Mouse (Mus musculus) kidney, embryonic 16.5 days (tissue): ENCODE results near the gene Adgrl1. TPM values are rescaled to one million over a fixed set of nuclear protein-coding genes. Genes with fewer than 3 reads are reported as not detected.

Experiments used
- ATAC-seq: fragments of 200-750 bp; cut with Nextera tagmentation; 2 replicates; pipeline ENCODE4 v1.8.0; 2017; ENCODE audit warnings: moderate TSS enrichment; ENCODE audit not compliant: low FRiP score, low TSS enrichment
- H3K27ac ChIP-seq: fragments of 300-500 bp; sonication (generic); 2 replicates; pipeline ENCODE4 v1.5.1; 2014; ENCODE audit warnings: low read length
- H3K27me3 ChIP-seq: fragments of 300-500 bp; sonication (generic); 2 replicates; pipeline ENCODE4 v1.6.1; 2014; ENCODE audit warnings: low read length, control low read depth, mixed read lengths; ENCODE audit not compliant: insufficient read depth
- H3K36me3 ChIP-seq: fragments of 300-500 bp; sonication (generic); 2 replicates; pipeline ENCODE4 v1.6.1; 2014; ENCODE audit warnings: low read length, control low read depth, mixed read lengths; ENCODE audit not compliant: insufficient read depth
- H3K4me1 ChIP-seq: fragments of 300-500 bp; sonication (generic); 2 replicates; pipeline ENCODE4 v1.6.1; 2014; ENCODE audit warnings: low read length, control low read depth, mixed read lengths; ENCODE audit not compliant: insufficient read depth
- H3K4me2 ChIP-seq: fragments of 300-500 bp; sonication (generic); replicated peaks from 2 replicates; pipeline ENCODE4 v1.6.1; 2014; ENCODE audit warnings: low read depth, low read length
- H3K4me3 ChIP-seq: fragments of 300-500 bp; sonication (generic); 2 replicates; pipeline ENCODE4 v1.5.1; 2014; ENCODE audit warnings: mild to moderate bottlenecking, low read length
- H3K9ac ChIP-seq: fragments of 300-500 bp; sonication (generic); replicated peaks from 2 replicates; pipeline ENCODE4 v1.6.1; 2014; ENCODE audit warnings: low read length
- H3K9me3 ChIP-seq: fragments of 300-500 bp; sonication (generic); 2 replicates; pipeline ENCODE4 v1.6.1; 2016; ENCODE audit warnings: low read length, control low read depth
- WGBS: fragments of 180-500 bp; shearing (Covaris S2); extraction: QIAGEN DNeasy Blood & Tissue Kit; methylation state at CpG from one replicate; pipeline ENCODE4 v1.1.7; 2014; 5-methylcytosine and 5-hydroxymethylcytosine counted together
- polyA plus RNA-seq: library from polyadenylated mRNA; unstranded; fragments of >200 nt; fragmentation: Nextera tagmentation; extraction: Ambion mirVana; gene quantifications from 2 replicates; pipeline ENCODE4 v1.2.1, GENCODE M21; 2015

The Adgrl1 gene
- polyA plus RNA-seq, 1 experiment from 2014 or later: 19.6 TPM

- H3K27ac ChIP-seq: no peak overlapping the region
- no peak for ATAC-seq
- no peaks in the 10 kb centered on the region for H3K9me3 ChIP-seq
- H3K27me3 ChIP-seq: peaks cover 11% of the 10 kb centered on the region; the same call in 1 of the 2 replicates
- H3K4me3 ChIP-seq: peak overlapping the region; percentile 71; the same call in 1 of the 2 replicates
- 13% methylated on average over 10 of the region's 10 CpGs for WGBS
- H3K9ac ChIP-seq: peak overlapping the region; percentile 33; the same call in 1 of the 2 replicates
- H3K36me3 ChIP-seq: no peaks in the 10 kb centered on the region
- H3K4me2 ChIP-seq: peak overlapping the region; percentile 97
- peaks cover 14% of the 10 kb centered on the region for H3K4me1 ChIP-seq
Observed at GRCm38 (mm10) chr8:83876838-83877223, 23.1 kb upstream of the Adgrl1 start.

- 84% methylated on average over 2 of the region's 2 CpGs for WGBS
- H3K4me1 ChIP-seq: no peaks in the 10 kb centered on the region
- no peaks in the 10 kb centered on the region for H3K27me3 ChIP-seq
- no peaks in the 10 kb centered on the region for H3K36me3 ChIP-seq
- H3K27ac ChIP-seq: no peak overlapping the region
- H3K9ac ChIP-seq: no peak overlapping the region
- ATAC-seq: no peak
- H3K4me3 ChIP-seq: no peak overlapping the region
- H3K9me3 ChIP-seq: no peaks in the 10 kb centered on the region
- H3K4me2 ChIP-seq: no peak overlapping the region
Observed at GRCm38 (mm10) chr8:83888409-83888808, 11.5 kb upstream of the Adgrl1 start.

GRCm38 (mm10) chr8:83892061-83892460 is 7.8 kb upstream of the Adgrl1 start:
- H3K27me3 ChIP-seq: peaks cover 13% of the 10 kb centered on the region
- no peaks in the 10 kb centered on the region for H3K36me3 ChIP-seq
- H3K4me1 ChIP-seq: no peaks in the 10 kb centered on the region
- 58% methylated on average over 4 of the region's 4 CpGs for WGBS
- no peaks in the 10 kb centered on the region for H3K9me3 ChIP-seq
- ATAC-seq: no peak
- H3K27ac ChIP-seq: no peak overlapping the region
- no peak overlapping the region for H3K9ac ChIP-seq
- H3K4me2 ChIP-seq: no peak overlapping the region
- H3K4me3 ChIP-seq: no peak overlapping the region

- Histone ChIP-seq H3K36me3 (no peaks in the 10 kb centered on the region), H3K9ac (no peak overlapping the region), H3K9me3 (no peaks in the 10 kb centered on the region), H3K27me3 (peaks cover 13% of the 10 kb centered on the region), H3K27ac (no peak overlapping the region), H3K4me2 (no peak overlapping the region), H3K4me3 (no peak overlapping the region), H3K4me1 (peaks cover 5% of the 10 kb centered on the region; the same call in 1 of the 2 replicates)
- WGBS: 0% methylated on average over 5 of the region's 5 CpGs
- no peak; the same call in 1 of the 2 replicates for ATAC-seq
Observed at GRCm38 (mm10) chr8:83893915-83894314, 6.0 kb upstream of the Adgrl1 start.

- Histone ChIP-seq H3K27ac (no peak overlapping the region), H3K4me2 (no peak overlapping the region), H3K9ac (no peak overlapping the region), H3K4me1 (peaks cover 5% of the 10 kb centered on the region; the same call in 1 of the 2 replicates), H3K27me3 (peaks cover 13% of the 10 kb centered on the region), H3K36me3 (no peaks in the 10 kb centered on the region), H3K4me3 (no peak overlapping the region), H3K9me3 (no peaks in the 10 kb centered on the region)
- ATAC-seq: no peak
- WGBS: 5% methylated on average over 5 of the region's 5 CpGs
Observed at GRCm38 (mm10) chr8:83895894-83896293, 4.0 kb upstream of the Adgrl1 start.

- no peak for ATAC-seq
- Histone ChIP-seq H3K9me3 (no peaks in the 10 kb centered on the region), H3K4me3 (no peak overlapping the region), H3K9ac (no peak overlapping the region), H3K27me3 (peaks cover 13% of the 10 kb centered on the region), H3K4me1 (peaks cover 8% of the 10 kb centered on the region), H3K27ac (no peak overlapping the region), H3K36me3 (no peaks in the 10 kb centered on the region), H3K4me2 (no peak overlapping the region)
- WGBS: 80% methylated on average over 7 of the region's 7 CpGs
Observed at GRCm38 (mm10) chr8:83896461-83896860, 3.4 kb upstream of the Adgrl1 start.

- Histone ChIP-seq H3K27me3 (peaks cover 13% of the 10 kb centered on the region), H3K4me1 (peaks cover 16% of the 10 kb centered on the region), H3K27ac (no peak overlapping the region), H3K9me3 (no peaks in the 10 kb centered on the region), H3K9ac (0 out of 2 replicates have a peak overlapping the region, but pooled peaks have one; percentile 10), H3K4me2 (peak overlapping the region; percentile 56), H3K4me3 (peak overlapping the region; percentile 28), H3K36me3 (no peaks in the 10 kb centered on the region)
- no peak for ATAC-seq
- WGBS: 3% methylated on average over 26 of the region's 26 CpGs
Observed at GRCm38 (mm10) chr8:83897211-83897610, 2.7 kb upstream of the Adgrl1 start.

GRCm38 (mm10) chr8:83898456-83898855 is 1.4 kb upstream of the Adgrl1 start:
- Histone ChIP-seq H3K27ac (peak overlapping the region; percentile 97), H3K9ac (peak overlapping the region; percentile 53; the same call in 1 of the 2 replicates), H3K36me3 (no peaks in the 10 kb centered on the region), H3K9me3 (no peaks in the 10 kb centered on the region), H3K4me2 (peak overlapping the region; percentile 96), H3K27me3 (peaks cover 13% of the 10 kb centered on the region), H3K4me3 (peak overlapping the region; percentile 94), H3K4me1 (peaks cover 28% of the 10 kb centered on the region)
- ATAC-seq: no peak
- 3% methylated on average over 10 of the region's 10 CpGs for WGBS

- H3K27ac ChIP-seq: peak overlapping the region; percentile 97
- H3K4me1 ChIP-seq: peaks cover 33% of the 10 kb centered on the region
- peaks cover 13% of the 10 kb centered on the region for H3K27me3 ChIP-seq
- H3K36me3 ChIP-seq: no peaks in the 10 kb centered on the region
- under 1% methylated on average over 13 of the region's 13 CpGs for WGBS
- peak overlapping the region; percentile 96 for H3K4me2 ChIP-seq
- peak overlapping the region; percentile 53; the same call in 1 of the 2 replicates for H3K9ac ChIP-seq
- peak; percentile 18 for ATAC-seq
- H3K9me3 ChIP-seq: no peaks in the 10 kb centered on the region
- H3K4me3 ChIP-seq: peak overlapping the region; percentile 94
Observed at GRCm38 (mm10) chr8:83898985-83899362, 931 bp upstream of the Adgrl1 start.

GRCm38 (mm10) chr8:83900266-83900956 is 506 bp downstream of the Adgrl1 start:
- Histone ChIP-seq H3K9ac (peak overlapping the region; percentile 93), H3K27me3 (0 out of 2 replicates have a peak, but pooled peaks cover under 1% of the 10 kb centered on the region), H3K27ac (peak overlapping the region; percentile 97), H3K36me3 (0 out of 2 replicates have a peak, but pooled peaks cover under 1% of the 10 kb centered on the region), H3K4me3 (peak overlapping the region; percentile 94), H3K4me2 (peak overlapping the region; percentile 96), H3K9me3 (no peaks in the 10 kb centered on the region), H3K4me1 (peaks cover 46% of the 10 kb centered on the region)
- WGBS: under 1% methylated on average over 53 of the region's 100 CpGs
- ATAC-seq: no peak; the same call in 1 of the 2 replicates
